11 mouse cellular contexts compared by ENCODE assay signal in genomic region chr11:83877765-83878164, GRCm38 (mm10). TPM values are rescaled to one million over a fixed set of nuclear protein-coding genes. Genes with fewer than 3 reads are reported as not detected.
DNase-seq lines count a peak whose midpoint lies in the region; ATAC-seq and TF ChIP-seq lines count a peak whose summit lies in the region.
"Had no signal": no experiment of that assay in that cellular context is flagged by ENCODE, and none has a peak within 500 bp of the region (broad histone marks: within the 10 kb centered on the region; RNA-seq: fewer than 3 reads in every experiment).

No protein-coding gene starts in this region.

- no peaks in the 10 kb centered on the region for H3K79me2 ChIP-seq in liver, adult 2 months (ENCODE audit: control insufficient read depth, insufficient read depth, low read length)

- H3K4me3 ChIP-seq in liver, adult 2 months (ENCODE audit: insufficient read depth, low read depth, low read length): no peak overlapping the region
- no peak overlapping the region for H3K4me3 ChIP-seq in liver, embryonic 12.5 days
- no peak overlapping the region for H3K4me3 ChIP-seq in liver, embryonic 15.5 days (replicated peaks)
- no peak overlapping the region for H3K4me3 ChIP-seq in stomach, embryonic 15.5 days (replicated peaks)

- ATAC-seq in liver, embryonic 12.5 days: no peak
- peak; percentile 57 for ATAC-seq in liver, embryonic 15.5 days (ENCODE audit: insufficient read depth)
- ATAC-seq in stomach, embryonic 15.5 days (ENCODE audit: insufficient read depth, low FRiP score, low read depth): peak; percentile 60; the same call in 1 of the 2 replicates
- ATAC-seq: forebrain, embryonic 14.5 days had no signal

- H3K9me3 ChIP-seq in liver, embryonic 12.5 days (replicated peaks): no peaks in the 10 kb centered on the region
- H3K9me3 ChIP-seq in liver, embryonic 15.5 days (replicated peaks): no peaks in the 10 kb centered on the region
- H3K9me3 ChIP-seq in stomach, embryonic 15.5 days: no peaks in the 10 kb centered on the region

- peaks cover 38% of the 10 kb centered on the region for H3K4me1 ChIP-seq in liver, adult 2 months (ENCODE audit: control insufficient read depth, insufficient read depth, low read length)
- peaks cover 11% of the 10 kb centered on the region; the same call in 1 of the 2 replicates for H3K4me1 ChIP-seq in liver, embryonic 12.5 days
- H3K4me1 ChIP-seq in liver, embryonic 15.5 days (replicated peaks): peaks cover 15% of the 10 kb centered on the region
- peaks cover 23% of the 10 kb centered on the region for H3K4me1 ChIP-seq in stomach, embryonic 15.5 days

- no peak for TF ChIP-seq CTCF in liver, adult 2 months (IDR thresholded peaks at IDR 0.05; ENCODE audit: low read depth, low read length)

- peak; percentile 67 for DNase-seq in adrenal gland, adult 2 months
- no peak for DNase-seq in adrenal gland, adult 8-10 months
- DNase-seq in liver, adult 2 months (ENCODE audit: extremely low read depth, low read depth, low spot score): peak; percentile 88
- DNase-seq in left cerebral cortex, adult 18-20 months (ENCODE audit: low spot score in 2 of 2): no peak
- DNase-seq in layer of hippocampus, postnatal 10 days (ENCODE audit: low spot score in 2 of 2): no peak
- DNase-seq: embryo, embryonic 11 days had no signal

- 0 out of 2 replicates have a peak, but pooled peaks cover 2% of the 10 kb centered on the region for H3K36me3 ChIP-seq in liver, adult 2 months (ENCODE audit: control insufficient read depth, insufficient read depth, low read length)
- no peaks in the 10 kb centered on the region for H3K36me3 ChIP-seq in liver, embryonic 12.5 days
- no peaks in the 10 kb centered on the region for H3K36me3 ChIP-seq in liver, embryonic 15.5 days (replicated peaks)
- H3K36me3 ChIP-seq in stomach, embryonic 15.5 days: no peaks in the 10 kb centered on the region

- no peaks in the 10 kb centered on the region for H3K27me3 ChIP-seq in liver, adult 2 months (ENCODE audit: control insufficient read depth, insufficient read depth, low read length)
- no peaks in the 10 kb centered on the region for H3K27me3 ChIP-seq in liver, embryonic 12.5 days (replicated peaks)
- H3K27me3 ChIP-seq in liver, embryonic 15.5 days: no peaks in the 10 kb centered on the region
- no peaks in the 10 kb centered on the region for H3K27me3 ChIP-seq in stomach, embryonic 15.5 days (replicated peaks)

- 14% methylated on average over 8 of the region's 8 CpGs for WGBS in liver, adult 2 months
- WGBS in liver, embryonic 12.5 days (ENCODE audit: insufficient replicate concordance): 46% methylated on average over 8 of the region's 8 CpGs
- WGBS in liver, embryonic 15.5 days (ENCODE audit: insufficient replicate concordance): 52% methylated on average over 8 of the region's 8 CpGs
- WGBS in stomach, embryonic 15.5 days: 30% methylated on average over 8 of the region's 8 CpGs

- H3K27ac ChIP-seq in liver, adult 2 months (replicated peaks; ENCODE audit: insufficient read depth, low read depth, low read length): peak overlapping the region; percentile 73
- no peak overlapping the region for H3K27ac ChIP-seq in liver, embryonic 12.5 days
- peak overlapping the region; percentile 72 for H3K27ac ChIP-seq in liver, embryonic 15.5 days (replicated peaks)
- peak overlapping the region; percentile 40 for H3K27ac ChIP-seq in stomach, embryonic 15.5 days

- H3K9ac ChIP-seq in liver, adult 2 months (ENCODE audit: low read depth, low read length): no peak overlapping the region
- H3K9ac ChIP-seq in liver, embryonic 12.5 days: no peak overlapping the region
- no peak overlapping the region for H3K9ac ChIP-seq in liver, embryonic 15.5 days
- no peak overlapping the region for H3K9ac ChIP-seq in stomach, embryonic 15.5 days

- no peak for TF ChIP-seq POLR2A in liver, adult 2 months (IDR thresholded peaks at IDR 0.05; ENCODE audit: extremely low read depth, insufficient read depth, low read length)

- no peak overlapping the region for H3K4me2 ChIP-seq in liver, embryonic 12.5 days
- no peak overlapping the region for H3K4me2 ChIP-seq in liver, embryonic 15.5 days
- peak overlapping the region; percentile 21; the same call in 1 of the 2 replicates for H3K4me2 ChIP-seq in stomach, embryonic 15.5 days

RNA-seq across cellular contexts. Expression of gene Hnf1b, which starts 27.9 kb away (rescaled TPM):
- not detected for total RNA-seq in adrenal gland, adult 2 months (2021)
- 0.26 and 0.53 TPM in 2 replicates for polyA plus RNA-seq in adrenal gland, adult 2 months (2012; rRNA removed)
- under 1 TPM in 2 of 4 experiments, not detected in 2; 0.11 to 0.12 TPM for total RNA-seq in adrenal gland, adult 8-10 months (2022)
- total RNA-seq in liver, adult 2 months (2014; rRNA removed): 2.2 and 2.4 TPM in 2 replicates
- polyA plus RNA-seq in liver, adult 2 months (2012; rRNA removed): 13.7 and 14.9 TPM in 2 replicates
- polyA plus RNA-seq in liver, embryonic 12.5 days (2016; fragmentation: Nextera tagmentation; extraction: Ambion mirVana): 2.2 and 2.5 TPM in 2 replicates
- polyA plus RNA-seq in liver, embryonic 15.5 days (2015; fragmentation: Nextera tagmentation; extraction: Ambion mirVana): 3.1 and 4.8 TPM in 2 replicates
- polyA plus RNA-seq in stomach, embryonic 15.5 days (2015; fragmentation: Nextera tagmentation; extraction: Ambion mirVana): 6.0 and 8.0 TPM in 2 replicates
- under 1 TPM; 0.21 to 0.68 TPM for total RNA-seq in left cerebral cortex, adult 18-20 months (2021)
- under 1 TPM in 1 of 2 experiments, not detected in 1; 0.21 TPM for total RNA-seq in layer of hippocampus, postnatal 10 days (2021)
- total RNA-seq: megakaryocyte, adult 5-6 weeks had no signal

Comparison
In these comparisons a context has a peak if more than half of its experiments do, and no peak if none do; other contexts are left out.
1. DNase-seq: peak in adrenal gland, adult 2 months (single experiment) and liver, adult 2 months (single experiment); none in adrenal gland, adult 8-10 months (single experiment), left cerebral cortex, adult 18-20 months (0 of 2) and layer of hippocampus, postnatal 10 days (0 of 2).